Mouse (Mus musculus) limb, embryonic 12.5 days (tissue): ENCODE measurements around the gene Trpv1. TPM values are rescaled to one million over a fixed set of nuclear protein-coding genes. Genes with fewer than 3 reads are reported as not detected.
A peak's percentile ranks its signal among the peaks of the same experiment; 100 is the strongest.

Experiments used
- ATAC-seq: fragments of 200-750 bp; cut with Nextera tagmentation; 2 replicates; pipeline ENCODE4 v1.8.0; 2017; ENCODE audit warnings: low read depth, moderate TSS enrichment; ENCODE audit not compliant: insufficient number of reproducible peaks, insufficient read depth, low FRiP score, low TSS enrichment
- H3K27ac ChIP-seq: fragments of 300-500 bp; sonication (generic); 2 replicates; pipeline ENCODE4 v1.5.1; 2016; ENCODE audit warnings: mild to moderate bottlenecking, moderate library complexity
- H3K27me3 ChIP-seq: fragments of 300-500 bp; sonication (generic); 2 replicates; pipeline ENCODE4 v1.6.1; 2016; ENCODE audit warnings: mild to moderate bottlenecking, moderate library complexity
- H3K36me3 ChIP-seq: fragments of 300-500 bp; sonication (generic); 2 replicates; pipeline ENCODE4 v1.6.1; 2016; ENCODE audit warnings: mild to moderate bottlenecking, moderate library complexity
- H3K4me1 ChIP-seq: fragments of 300-500 bp; sonication (generic); replicated peaks from 2 replicates; pipeline ENCODE4 v1.6.1; 2016
- H3K4me2 ChIP-seq: fragments of 300-500 bp; sonication (generic); 2 replicates; pipeline ENCODE4 v1.6.1; 2016; ENCODE audit warnings: mild to moderate bottlenecking, moderate library complexity
- H3K4me3 ChIP-seq: fragments of 300-500 bp; sonication (generic); replicated peaks from 2 replicates; pipeline ENCODE4 v1.5.1; 2016; ENCODE audit warnings: mild to moderate bottlenecking
- H3K9ac ChIP-seq: fragments of 300-500 bp; sonication (generic); replicated peaks from 2 replicates; pipeline ENCODE4 v1.6.1; 2016; ENCODE audit warnings: mild to moderate bottlenecking, moderate library complexity
- H3K9me3 ChIP-seq: fragments of 300-500 bp; sonication (generic); 2 replicates; pipeline ENCODE4 v1.6.1; 2016; ENCODE audit warnings: mild to moderate bottlenecking, moderate library complexity
- WGBS: fragments of 180-500 bp; shearing (Covaris S2); methylation state at CpG from one replicate; pipeline ENCODE4 v1.1.7; 2016; 5-methylcytosine and 5-hydroxymethylcytosine counted together
- polyA plus RNA-seq: library from polyadenylated mRNA; unstranded; fragments of >200 nt; fragmentation: Nextera tagmentation; extraction: Ambion mirVana; gene quantifications from 2 replicates; pipeline ENCODE4 v1.2.1, GENCODE M21; 2016

Gene Trpv1
- 0.08 TPM in 1 of 2 replicates, not detected in the other for polyA plus RNA-seq

GRCm38 (mm10) chr11:73233992-73234391 lies at the start of gene Trpv1:
Gene Trpv1, plus strand, starts transcription at chr11:73234292.
- WGBS: 83% methylated on average over 5 of the region's 5 CpGs
- no peak within 1 kb of the TSS for H3K27ac ChIP-seq
- H3K36me3 ChIP-seq: no peaks in the 10 kb centered on the region
- no peaks in the 10 kb centered on the region for H3K27me3 ChIP-seq
- H3K9ac ChIP-seq: no peak within 1 kb of the TSS
- no peak for ATAC-seq
- H3K4me1 ChIP-seq: peaks cover 8% of the 10 kb centered on the region
- H3K4me2 ChIP-seq: no peak within 1 kb of the TSS
- H3K4me3 ChIP-seq: no peak within 1 kb of the TSS
- peaks cover 5% of the 10 kb centered on the region for H3K9me3 ChIP-seq

GRCm38 (mm10) chr11:73185872-73186615 lies 48.0 kb upstream of the Trpv1 start:
- 92% methylated on average over 10 of the region's 10 CpGs for WGBS
- Histone ChIP-seq H3K4me3 (no peak overlapping the region), H3K4me2 (no peak overlapping the region), H3K9ac (no peak overlapping the region), H3K36me3 (peaks cover 86% of the 10 kb centered on the region), H3K9me3 (no peaks in the 10 kb centered on the region), H3K4me1 (no peaks in the 10 kb centered on the region), H3K27ac (no peak overlapping the region), H3K27me3 (no peaks in the 10 kb centered on the region)
- no peak for ATAC-seq

DNA sequence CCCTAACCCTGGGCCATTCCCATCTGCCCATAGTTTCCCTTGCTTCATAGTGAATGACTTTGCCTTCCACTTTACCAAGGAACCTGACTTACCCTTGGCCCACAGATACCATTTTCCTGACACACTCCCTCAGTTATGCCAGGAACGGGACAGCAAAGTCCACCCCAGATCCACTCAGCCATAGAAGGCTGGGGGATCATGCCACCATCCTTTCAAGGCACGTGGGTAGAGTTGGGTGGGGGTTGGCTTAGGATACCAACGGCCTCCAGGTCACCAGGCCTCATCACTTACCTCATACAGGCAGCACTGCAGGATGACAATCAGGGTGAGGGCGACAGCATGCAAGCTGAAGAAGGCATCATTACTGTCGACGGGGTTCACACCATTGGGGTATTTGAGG lies 46.9 kb upstream of the Trpv1 start:
- Histone ChIP-seq H3K9me3 (no peaks in the 10 kb centered on the region), H3K4me1 (no peaks in the 10 kb centered on the region), H3K36me3 (peaks cover 92% of the 10 kb centered on the region), H3K4me2 (no peak overlapping the region), H3K27ac (no peak overlapping the region), H3K27me3 (no peaks in the 10 kb centered on the region), H3K4me3 (no peak overlapping the region), H3K9ac (no peak overlapping the region)
- 90% methylated on average over 6 of the region's 6 CpGs for WGBS
- ATAC-seq: no peak

GRCm38 (mm10) chr11:73193047-73193446 lies 41.0 kb upstream of the Trpv1 start:
- Histone ChIP-seq H3K4me2 (no peak overlapping the region), H3K4me3 (no peak overlapping the region), H3K27me3 (no peaks in the 10 kb centered on the region), H3K36me3 (peaks cover 44% of the 10 kb centered on the region), H3K27ac (no peak overlapping the region), H3K9ac (no peak overlapping the region), H3K4me1 (peaks cover 5% of the 10 kb centered on the region; the same call in 1 of the 2 replicates), H3K9me3 (no peaks in the 10 kb centered on the region)
- WGBS: 80% methylated on average over 6 of the region's 6 CpGs
- no peak for ATAC-seq

GRCm38 (mm10) chr11:73194444-73194843 lies 39.6 kb upstream of the Trpv1 start:
- Histone ChIP-seq H3K27me3 (no peaks in the 10 kb centered on the region), H3K4me1 (peaks cover 11% of the 10 kb centered on the region), H3K36me3 (peaks cover 32% of the 10 kb centered on the region), H3K27ac (no peak overlapping the region), H3K9ac (no peak overlapping the region), H3K4me2 (no peak overlapping the region), H3K4me3 (no peak overlapping the region), H3K9me3 (no peaks in the 10 kb centered on the region)
- 79% methylated on average over 2 of the region's 2 CpGs for WGBS
- no peak for ATAC-seq

DNA sequence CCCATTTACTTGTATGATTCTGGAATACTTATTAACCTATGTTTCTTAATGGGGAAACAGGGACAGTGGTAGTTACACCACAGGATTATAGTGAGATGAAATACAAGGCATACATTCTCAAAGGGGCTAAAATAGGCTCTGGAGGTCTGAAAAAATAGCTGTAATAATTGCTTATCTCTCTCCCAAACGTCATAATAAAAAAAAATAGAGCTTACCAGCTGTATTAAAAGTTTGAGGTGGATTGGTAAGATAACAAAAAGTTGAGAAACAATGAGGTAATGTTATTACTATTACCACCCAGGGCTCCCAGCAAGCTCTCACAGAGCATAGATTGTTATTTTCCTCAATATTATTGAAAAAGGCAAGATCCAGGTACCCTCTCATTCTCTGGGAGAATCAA lies 35.9 kb upstream of the Trpv1 start:
- H3K27me3 ChIP-seq: peaks cover 7% of the 10 kb centered on the region; the same call in 1 of the 2 replicates
- no peak overlapping the region for H3K27ac ChIP-seq
- 3% methylated on average over 1 of the region's 1 CpGs for WGBS
- peak overlapping the region; percentile 73 for H3K9ac ChIP-seq
- peaks cover 15% of the 10 kb centered on the region for H3K4me1 ChIP-seq
- H3K4me2 ChIP-seq: peak overlapping the region; percentile 84
- H3K36me3 ChIP-seq: 0 out of 2 replicates have a peak, but pooled peaks cover 3% of the 10 kb centered on the region
- no peak for ATAC-seq
- H3K9me3 ChIP-seq: no peaks in the 10 kb centered on the region
- peak overlapping the region; percentile 67 for H3K4me3 ChIP-seq

DNA sequence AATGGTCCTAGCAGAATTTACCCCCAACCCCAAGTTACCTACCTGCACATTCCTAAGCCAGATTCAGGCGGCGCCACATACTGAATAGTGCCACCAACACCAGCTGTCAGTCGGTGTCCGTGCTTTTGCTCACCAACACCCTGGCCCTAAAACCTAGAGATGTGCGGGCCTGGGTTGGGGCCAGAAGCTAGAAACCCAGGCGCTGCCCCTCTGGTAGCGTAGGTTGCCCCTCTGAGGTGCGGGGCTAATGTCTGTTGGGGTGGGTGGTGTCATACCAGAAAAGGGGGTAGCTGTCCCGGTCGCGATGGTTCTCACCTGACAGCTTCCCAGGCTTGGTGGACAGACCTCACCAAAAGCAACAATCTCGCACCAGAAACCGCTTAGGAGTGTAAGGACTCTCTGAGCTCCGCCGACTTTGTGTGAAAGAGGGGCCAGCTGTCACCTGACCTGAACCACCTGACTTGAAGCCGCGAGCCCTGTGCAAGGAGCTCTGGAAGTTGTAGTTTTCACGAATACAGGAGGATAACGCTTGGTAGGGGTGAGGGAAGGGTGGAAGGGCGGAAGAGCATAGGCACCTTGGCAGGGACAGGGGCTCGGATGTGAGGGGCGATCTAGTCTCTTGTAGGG lies 35.4 kb upstream of the Trpv1 start, which contains the start of gene Ctns:
Ctns (minus strand) TSS at position 440 of the 627 bp plus-strand sequence.
- peak within 1 kb of the TSS; percentile 84 for H3K4me2 ChIP-seq
- H3K9me3 ChIP-seq: no peaks in the 10 kb centered on the region
- peaks cover 7% of the 10 kb centered on the region; the same call in 1 of the 2 replicates for H3K27me3 ChIP-seq
- peak within 1 kb of the TSS; percentile 73 for H3K9ac ChIP-seq
- ATAC-seq: peak; percentile 96
- WGBS: 1% methylated on average over 22 of the region's 22 CpGs
- H3K4me1 ChIP-seq: peaks cover 15% of the 10 kb centered on the region
- 0 out of 2 replicates have a peak, but pooled peaks cover 3% of the 10 kb centered on the region for H3K36me3 ChIP-seq
- peak within 1 kb of the TSS; percentile 67 for H3K4me3 ChIP-seq
- no peak within 1 kb of the TSS for H3K27ac ChIP-seq

DNA sequence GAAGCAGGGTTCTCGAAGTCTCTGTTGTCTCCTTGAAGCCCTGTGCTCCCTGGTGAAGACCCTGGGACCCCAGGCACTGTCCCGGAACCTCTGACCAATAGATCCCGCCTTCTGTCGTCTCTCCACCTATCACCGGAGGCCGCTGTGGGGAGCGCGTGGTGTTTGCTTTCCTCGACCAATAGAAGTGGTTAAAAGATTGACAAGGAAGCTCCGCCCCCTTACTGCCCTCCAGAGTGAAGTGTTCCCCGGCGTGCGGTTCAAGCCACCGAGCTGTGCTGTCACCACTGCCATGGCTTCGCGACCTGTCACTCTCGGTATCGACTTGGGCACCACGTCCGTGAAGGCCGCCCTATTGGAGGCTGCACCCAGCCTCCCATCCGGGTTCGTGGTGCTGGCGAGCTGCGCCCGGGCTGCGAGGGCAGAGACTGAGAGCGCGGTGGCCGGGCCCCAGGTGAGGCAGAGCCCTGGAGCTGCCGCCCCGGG lies 34.8 kb upstream of the Trpv1 start, which contains the start of gene Shpk:
Shpk (plus strand) TSS at position 231 of the 483 bp plus-strand sequence.
- H3K4me1 ChIP-seq: peaks cover 15% of the 10 kb centered on the region
- peak; percentile 97 for ATAC-seq
- H3K4me2 ChIP-seq: peak within 1 kb of the TSS; percentile 84
- peak within 1 kb of the TSS; percentile 73 for H3K9ac ChIP-seq
- H3K9me3 ChIP-seq: no peaks in the 10 kb centered on the region
- under 1% methylated on average over 32 of the region's 32 CpGs for WGBS
- 0 out of 2 replicates have a peak, but pooled peaks cover 3% of the 10 kb centered on the region for H3K36me3 ChIP-seq
- H3K4me3 ChIP-seq: peak within 1 kb of the TSS; percentile 67
- no peak within 1 kb of the TSS for H3K27ac ChIP-seq
- peaks cover 7% of the 10 kb centered on the region; the same call in 1 of the 2 replicates for H3K27me3 ChIP-seq

DNA sequence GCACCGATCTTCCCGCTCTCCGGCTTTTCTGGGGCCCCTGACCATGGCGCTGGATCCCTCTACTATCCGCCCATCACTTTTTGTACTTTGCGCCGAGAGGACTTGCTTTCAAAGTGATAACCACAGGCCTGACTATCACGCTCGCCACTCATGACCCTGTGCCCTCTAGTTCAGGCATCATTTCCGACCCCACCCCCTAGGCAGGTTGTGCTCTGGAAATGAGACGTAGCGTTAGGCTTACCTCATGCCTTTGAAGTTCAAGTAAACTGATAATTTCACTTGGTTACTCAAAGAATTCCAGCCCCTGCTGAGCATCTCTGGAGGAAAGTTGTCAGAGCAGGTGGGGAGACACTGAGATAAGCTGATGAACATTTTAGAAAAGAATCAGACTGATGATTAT lies 34.2 kb upstream of the Trpv1 start:
- Histone ChIP-seq H3K27me3 (peaks cover 7% of the 10 kb centered on the region; the same call in 1 of the 2 replicates), H3K4me2 (peak overlapping the region; percentile 84), H3K9ac (peak overlapping the region; percentile 56), H3K36me3 (0 out of 2 replicates have a peak, but pooled peaks cover 3% of the 10 kb centered on the region), H3K9me3 (no peaks in the 10 kb centered on the region), H3K4me1 (peaks cover 15% of the 10 kb centered on the region), H3K4me3 (peak overlapping the region; percentile 67), H3K27ac (no peak overlapping the region)
- no peak for ATAC-seq
- 4% methylated on average over 12 of the region's 12 CpGs for WGBS

DNA sequence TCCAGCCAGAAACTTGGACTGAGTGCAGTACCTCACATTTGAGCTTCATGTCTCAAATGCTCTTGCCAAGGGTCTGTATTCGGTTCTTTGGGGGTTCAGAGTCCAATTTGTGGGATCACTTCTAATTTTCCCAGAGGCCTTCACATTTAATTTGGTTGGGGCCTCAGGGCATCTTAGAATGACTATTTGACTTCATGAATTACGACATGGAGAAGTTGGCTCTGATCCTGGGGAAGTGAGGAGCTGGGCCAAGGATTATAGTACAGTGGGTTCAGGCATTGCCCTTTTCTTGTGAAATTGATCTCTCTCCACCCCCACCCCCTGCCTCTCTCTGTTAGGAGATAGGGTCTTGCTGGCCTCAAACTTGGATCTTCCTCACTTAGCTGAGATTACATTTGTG lies 33.1 kb upstream of the Trpv1 start:
- WGBS: 75% methylated on average over 2 of the region's 2 CpGs
- ATAC-seq: no peak
- Histone ChIP-seq H3K36me3 (no peaks in the 10 kb centered on the region), H3K27ac (no peak overlapping the region), H3K9me3 (no peaks in the 10 kb centered on the region), H3K27me3 (peaks cover 7% of the 10 kb centered on the region; the same call in 1 of the 2 replicates), H3K4me3 (no peak overlapping the region), H3K9ac (no peak overlapping the region), H3K4me1 (peaks cover 15% of the 10 kb centered on the region), H3K4me2 (no peak overlapping the region)

- H3K36me3 ChIP-seq: no peaks in the 10 kb centered on the region
- H3K9ac ChIP-seq: no peak overlapping the region
- peaks cover 7% of the 10 kb centered on the region; the same call in 1 of the 2 replicates for H3K27me3 ChIP-seq
- no peak overlapping the region for H3K4me2 ChIP-seq
- 42% methylated on average over 4 of the region's 4 CpGs for WGBS
- H3K4me3 ChIP-seq: no peak overlapping the region
- H3K27ac ChIP-seq: no peak overlapping the region
- H3K9me3 ChIP-seq: no peaks in the 10 kb centered on the region
- H3K4me1 ChIP-seq: peaks cover 15% of the 10 kb centered on the region
- no peak for ATAC-seq
These were observed 32.5 kb upstream of the Trpv1 start for GRCm38 (mm10) chr11:73201597-73201996.
